18 mouse cellular contexts compared by ENCODE assay signal in genomic region chr14:57649501-57649900, GRCm38 (mm10). TPM values are rescaled to one million over a fixed set of nuclear protein-coding genes. Genes with fewer than 3 reads are reported as not detected.
DNase-seq lines count a peak whose midpoint lies in the region; ATAC-seq and TF ChIP-seq lines count a peak whose summit lies in the region.
"Had no signal": no experiment of that assay in that cellular context is flagged by ENCODE, and none has a peak within 500 bp of the region (broad histone marks: within the 10 kb centered on the region; RNA-seq: fewer than 3 reads in every experiment).

No protein-coding gene starts in this region.

- H3K36me3 ChIP-seq in forebrain, embryonic 14.5 days (ENCODE audit: control insufficient read depth, insufficient read depth, low read length): no peaks in the 10 kb centered on the region
- H3K36me3 ChIP-seq in forebrain, embryonic 12.5 days (replicated peaks): 0 out of 2 replicates have a peak, but pooled peaks cover 5% of the 10 kb centered on the region
- H3K36me3 ChIP-seq: forebrain, embryonic 15.5 days; heart, embryonic 10.5 days had no signal

- no peak overlapping the region for H3K27ac ChIP-seq in forebrain, embryonic 14.5 days (ENCODE audit: low read depth, low read length)
- no peak overlapping the region for H3K27ac ChIP-seq in forebrain, embryonic 12.5 days
- no peak overlapping the region for H3K27ac ChIP-seq in left cerebral cortex, adult 2 months
- H3K27ac ChIP-seq: forebrain, embryonic 15.5 days; heart, embryonic 10.5 days had no signal

- H3K4me1 ChIP-seq in forebrain, embryonic 14.5 days (ENCODE audit: control insufficient read depth, insufficient read depth, low read length): no peaks in the 10 kb centered on the region
- no peaks in the 10 kb centered on the region for H3K4me1 ChIP-seq in forebrain, embryonic 12.5 days
- H3K4me1 ChIP-seq: forebrain, embryonic 15.5 days had no signal

- no peak for ATAC-seq in forebrain, embryonic 14.5 days
- ATAC-seq in forebrain, embryonic 12.5 days (ENCODE audit: low FRiP score): no peak
- ATAC-seq: forebrain, embryonic 15.5 days had no signal

- peak; percentile 15 for DNase-seq in forebrain, embryonic 14.5 days (ENCODE audit: low spot score)
- DNase-seq in left cerebral cortex, adult 2 months (ENCODE audit: extremely low spot score in 1 of 2, low spot score in 2 of 2): no peak
- no peak for DNase-seq in left cerebral cortex, adult 11 months (ENCODE audit: low spot score)
- peak; percentile 40 for DNase-seq in CD4-positive helper T cell, adult 2 months (ENCODE audit: low read depth, low spot score)
- peak; percentile 31 for DNase-seq in brain, adult 2 months (ENCODE audit: low read depth, low spot score)
- no peak for DNase-seq in adrenal gland, adult 8-10 months
- no peak for DNase-seq in thymus, postnatal 25 days
- DNase-seq: B cell, adult 2 months; cerebellum, adult 9-11 months; embryo, embryonic 11 days; gastrocnemius, postnatal 14 days; kidney, postnatal 10 days; lung, postnatal 36 days; midbrain, embryonic 14.5 days; right cerebral cortex, postnatal 14 days had no signal

- intact Hi-C loops in left cerebral cortex, adult 2 months (cut with DNase I): no loop called here

- H3K4me3 ChIP-seq in forebrain, embryonic 14.5 days (ENCODE audit: low read depth, low read length): no peak overlapping the region
- H3K4me3 ChIP-seq in forebrain, embryonic 12.5 days (replicated peaks): no peak overlapping the region
- no peak overlapping the region for H3K4me3 ChIP-seq in left cerebral cortex, adult 2 months
- H3K4me3 ChIP-seq: forebrain, embryonic 15.5 days; heart, embryonic 10.5 days had no signal

- no peak overlapping the region for H3K9ac ChIP-seq in forebrain, embryonic 14.5 days (ENCODE audit: low read length)
- no peak overlapping the region for H3K9ac ChIP-seq in forebrain, embryonic 12.5 days
- H3K9ac ChIP-seq: forebrain, embryonic 15.5 days had no signal

- H3K9me3 ChIP-seq in forebrain, embryonic 14.5 days (replicated peaks; ENCODE audit: control insufficient read depth, low read length): no peaks in the 10 kb centered on the region
- H3K9me3 ChIP-seq in forebrain, embryonic 12.5 days: no peaks in the 10 kb centered on the region
- H3K9me3 ChIP-seq: forebrain, embryonic 15.5 days; heart, embryonic 10.5 days had no signal

- H3K27me3 ChIP-seq in forebrain, embryonic 14.5 days (replicated peaks; ENCODE audit: control insufficient read depth, insufficient read depth, low read length): no peaks in the 10 kb centered on the region
- H3K27me3 ChIP-seq in forebrain, embryonic 12.5 days: no peaks in the 10 kb centered on the region
- H3K27me3 ChIP-seq: forebrain, embryonic 15.5 days had no signal

- no peak overlapping the region for H3K4me2 ChIP-seq in forebrain, embryonic 14.5 days (ENCODE audit: low read length)
- H3K4me2 ChIP-seq in forebrain, embryonic 12.5 days: no peak overlapping the region
- H3K4me2 ChIP-seq: forebrain, embryonic 15.5 days had no signal

- TF ChIP-seq CTCF in left cerebral cortex, adult 2 months (IDR thresholded peaks at IDR 0.05): peak; percentile 28

RNA-seq across cellular contexts. Expression of gene Xpo4, which starts 15.7 kb away (rescaled TPM):
- polyA plus RNA-seq in forebrain, embryonic 14.5 days (2014; fragmentation: Nextera tagmentation; extraction: Ambion mirVana): 13.7 and 16.1 TPM in 2 replicates
- polyA plus RNA-seq in forebrain, embryonic 12.5 days (2016; fragmentation: Nextera tagmentation; extraction: Ambion mirVana): 26.3 and 26.8 TPM in 2 replicates
- 10 to 100 TPM; 14.2 to 14.6 TPM for total RNA-seq in left cerebral cortex, adult 2 months (2021)
- total RNA-seq in adrenal gland, adult 8-10 months (2022): 10 to 100 TPM; 35.7 to 45.2 (median 38.1) TPM

Comparison
In these comparisons a context has a peak if more than half of its experiments do, and no peak if none do; other contexts are left out.
1. DNase-seq: peak in forebrain, embryonic 14.5 days (single experiment), CD4-positive helper T cell, adult 2 months (single experiment) and brain, adult 2 months (single experiment); none in left cerebral cortex, adult 2 months (0 of 2), left cerebral cortex, adult 11 months (single experiment), adrenal gland, adult 8-10 months (single experiment) and thymus, postnatal 25 days (single experiment).